Mouse (Mus musculus): ENCODE measurements at regions not wholly inside any gene's neighbourhood (a gene's known extent, or its start where the extent isn't known, plus 50 kb on each side); places are given as distances from the start of the nearest gene placed in this dataset.

GRCm38 (mm10) chr10:96427407-96427806, 189.4 kb upstream of the Btg1 start:
- no peak for DNase-seq (ENCODE audit: low spot score in 2 of 2)

- DNase-seq (ENCODE audit: low spot score in 2 of 2) = no peak
Observed at GRCm38 (mm10) chr10:96430142-96430541, 186.7 kb upstream of the Btg1 start.

- no peak for DNase-seq (ENCODE audit: low spot score in 2 of 2)
Observed at GRCm38 (mm10) chr10:96435109-96435508, 181.7 kb upstream of the Btg1 start.

GRCm38 (mm10) chr10:96438398-96439103, 178.3 kb upstream of the Btg1 start:
- no peak for DNase-seq (ENCODE audit: low spot score in 2 of 2)

DNA sequence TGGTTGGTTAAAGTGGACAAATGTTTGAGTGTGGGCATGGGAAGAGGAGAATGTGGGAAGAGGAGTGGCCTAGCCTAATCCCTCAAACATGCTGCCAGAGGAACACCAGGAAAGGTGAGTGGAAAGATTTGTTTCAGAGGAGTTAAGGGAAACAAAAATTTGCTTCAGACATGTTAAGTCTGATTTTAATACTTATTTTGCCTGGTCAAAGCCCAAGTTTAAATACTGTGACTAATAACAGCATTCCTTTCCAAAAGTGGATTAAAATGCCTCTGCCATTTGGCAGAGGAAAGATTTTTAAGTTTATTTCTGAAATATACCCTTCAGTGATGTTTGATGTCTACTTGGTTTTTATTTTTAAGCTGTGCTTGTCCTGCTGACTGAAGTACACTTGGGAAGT, 174.6 kb upstream of the Btg1 start:
- DNase-seq (ENCODE audit: low spot score in 2 of 2) = no peak

DNA sequence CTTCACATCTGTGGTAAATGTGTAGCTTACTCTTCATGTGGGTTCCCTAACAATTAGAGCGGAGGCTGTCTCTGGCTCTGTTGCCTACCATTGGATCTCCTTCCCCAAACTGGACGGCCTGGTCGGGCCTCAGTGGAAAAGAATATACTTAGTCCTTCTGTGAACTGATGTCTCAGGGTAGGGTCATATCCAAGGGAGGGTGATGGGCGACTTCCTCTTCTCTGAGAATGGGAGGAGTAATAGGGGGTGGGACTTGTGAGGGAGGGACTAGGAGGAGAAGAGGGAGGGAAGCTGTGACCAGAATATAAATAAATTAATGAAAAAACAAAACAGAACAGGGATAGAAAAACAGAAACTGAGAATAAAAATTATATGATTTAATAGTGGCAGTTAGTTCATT, 166.5 kb upstream of the Btg1 start:
- DNase-seq (ENCODE audit: low spot score in 2 of 2) = no peak

DNA sequence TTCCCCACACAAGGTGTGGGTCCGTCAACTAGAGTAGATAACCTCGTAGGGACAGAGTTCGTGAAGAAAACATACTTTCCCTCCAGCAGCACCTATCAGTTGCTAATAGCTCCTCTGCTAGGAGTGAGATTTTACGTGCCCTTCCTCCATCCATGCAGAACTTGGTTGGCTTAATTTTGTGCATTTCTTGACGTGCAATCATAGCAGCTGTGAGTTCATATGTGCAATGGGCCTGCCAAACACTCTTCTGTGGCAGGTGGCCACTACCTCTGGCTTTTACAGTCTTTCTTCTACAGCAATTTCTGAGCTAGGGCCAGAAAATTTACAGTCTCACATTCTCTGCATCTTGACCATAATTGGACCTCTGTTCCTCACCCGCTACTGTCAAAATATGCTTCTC, 161.9 kb upstream of the Btg1 start:
- DNase-seq (ENCODE audit: low spot score in 2 of 2) = no peak

DNA sequence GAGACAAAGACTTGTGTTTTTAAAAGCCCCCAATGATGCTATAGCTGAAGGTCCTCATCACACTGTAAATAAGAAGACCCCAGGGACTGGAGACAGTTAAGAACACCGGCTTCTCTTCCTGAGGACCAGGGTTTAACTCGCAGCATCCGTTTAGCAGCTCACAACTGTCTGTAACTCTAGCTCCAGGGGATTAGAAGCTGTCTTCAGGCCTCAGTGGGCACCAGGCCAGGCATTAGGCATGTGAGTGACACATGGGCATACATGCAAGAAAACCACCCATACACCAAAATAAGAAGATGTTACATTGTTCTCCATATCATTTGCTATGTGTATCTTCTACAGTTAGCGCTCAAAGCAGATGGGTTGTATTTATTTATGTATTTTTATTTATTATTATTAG, 158.3 kb upstream of the Btg1 start:
- DNase-seq (ENCODE audit: low spot score in 2 of 2) = peak in 1 of 2 experiments; percentile 28

DNA sequence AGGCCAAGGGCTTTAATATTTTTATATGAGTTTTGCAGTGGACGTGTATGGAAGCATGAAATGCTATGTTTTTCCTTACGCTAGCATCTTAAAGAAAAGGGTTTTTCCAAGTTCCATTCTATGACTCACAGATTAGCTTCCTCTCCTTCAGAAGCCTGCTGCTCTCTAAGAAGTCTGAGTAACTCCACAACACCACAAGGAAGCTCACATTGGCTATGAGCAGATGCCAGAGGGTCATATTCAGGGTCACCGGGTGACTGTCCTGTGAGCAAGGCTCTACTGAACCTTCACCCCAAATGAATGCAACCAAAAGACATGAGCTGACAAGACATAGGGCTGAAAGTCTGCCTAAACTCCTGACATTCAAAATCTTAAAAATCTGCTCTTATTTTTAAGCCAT, 157.6 kb upstream of the Btg1 start:
- DNase-seq (ENCODE audit: low spot score in 2 of 2) = no peak

DNA sequence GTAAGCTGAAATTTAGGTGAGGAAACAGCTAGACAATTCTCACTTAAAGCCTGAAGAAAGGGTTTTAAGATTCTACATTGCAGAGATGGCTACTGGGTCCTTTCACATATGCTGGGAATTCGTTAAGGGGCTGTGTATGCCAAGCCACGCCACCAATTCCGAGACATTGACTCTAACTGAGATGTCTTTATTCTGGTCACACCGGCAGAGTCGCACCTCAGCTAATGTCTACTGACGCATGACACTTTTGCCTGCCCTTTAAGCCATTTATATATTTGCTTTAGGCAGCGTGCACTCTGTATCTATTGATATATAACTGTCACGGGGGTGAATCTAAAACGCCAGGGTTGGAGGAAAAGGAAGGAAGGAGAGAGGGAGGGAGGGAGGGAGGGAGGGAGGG, 156.7 kb upstream of the Btg1 start:
- no peak for DNase-seq (ENCODE audit: low spot score in 2 of 2)

- no peak for DNase-seq (ENCODE audit: low spot score in 2 of 2)
Observed at GRCm38 (mm10) chr10:96460617-96461338, 156.0 kb upstream of the Btg1 start.

DNA sequence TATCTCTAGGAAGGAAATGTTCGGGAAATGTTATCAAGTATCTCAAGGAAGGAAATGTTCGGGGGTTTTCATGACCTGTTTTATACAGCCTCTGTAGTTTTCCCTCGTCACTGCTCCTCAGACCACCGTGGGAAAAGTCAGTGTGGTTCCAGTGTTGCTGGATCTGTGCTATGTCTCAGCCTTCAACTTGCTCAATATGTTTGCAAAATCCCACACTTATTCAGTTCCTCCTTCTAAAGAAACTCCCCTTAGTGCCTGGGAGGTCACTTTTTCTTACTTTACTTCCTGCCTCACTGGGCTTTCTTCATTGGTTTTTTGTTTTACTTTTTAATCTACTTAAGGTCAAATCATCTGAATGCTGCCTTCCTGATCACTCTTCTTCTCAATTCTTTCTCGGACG, 150.8 kb upstream of the Btg1 start:
- DNase-seq (ENCODE audit: low spot score in 2 of 2) = no peak

GRCm38 (mm10) chr10:96466845-96467244, 150.0 kb upstream of the Btg1 start:
- no peak for DNase-seq (ENCODE audit: low spot score in 2 of 2)

GRCm38 (mm10) chr10:96467661-96468060, 149.1 kb upstream of the Btg1 start:
- no peak for DNase-seq (ENCODE audit: low spot score in 2 of 2)

GRCm38 (mm10) chr10:96471523-96471922, 145.3 kb upstream of the Btg1 start:
- no peak for DNase-seq (ENCODE audit: low spot score in 2 of 2)

DNA sequence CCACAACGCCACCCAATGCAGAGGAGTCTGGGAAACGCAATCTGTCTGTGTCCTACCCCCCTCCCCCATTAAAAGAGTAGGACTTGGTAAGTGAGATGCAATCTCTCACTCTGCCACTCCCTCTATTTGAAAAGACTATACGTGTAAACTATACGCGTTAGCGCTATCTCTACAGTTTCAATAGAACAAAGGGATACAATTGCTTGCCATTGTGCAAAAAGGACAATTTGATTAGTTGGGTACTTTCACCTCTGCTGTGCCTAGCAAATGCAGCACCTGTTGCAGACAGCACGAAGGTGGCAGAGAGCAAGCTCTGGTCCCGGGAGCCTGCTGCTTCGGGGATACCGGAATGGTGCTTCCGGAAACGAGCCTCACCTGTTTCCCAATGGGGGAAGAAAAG, 137.5 kb upstream of the Btg1 start:
- no peak for DNase-seq (ENCODE audit: low spot score in 2 of 2)

DNA sequence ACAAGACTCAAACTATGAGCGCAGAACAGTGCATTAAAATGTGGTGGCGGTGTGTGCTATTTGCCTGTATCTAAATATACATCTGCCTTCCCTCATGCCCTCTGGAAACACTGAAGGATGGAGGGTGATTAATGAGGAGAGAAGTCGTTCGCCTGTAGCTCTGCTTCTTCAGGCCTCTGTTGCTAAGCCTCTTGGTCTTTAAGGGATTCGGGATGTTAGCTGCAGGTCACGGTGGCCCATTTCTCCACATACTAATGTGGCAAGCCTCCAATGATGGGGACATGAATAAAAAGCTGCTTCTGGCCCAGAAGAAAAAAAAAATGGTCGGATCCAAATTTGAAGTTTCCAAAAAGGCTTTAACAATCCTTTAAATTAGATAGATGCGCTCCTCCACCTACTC, 137.0 kb upstream of the Btg1 start:
- no peak for DNase-seq (ENCODE audit: low spot score in 2 of 2)

GRCm38 (mm10) chr10:96480453-96481324, 136.1 kb upstream of the Btg1 start:
- DNase-seq (ENCODE audit: low spot score in 2 of 2) = no peak

DNA sequence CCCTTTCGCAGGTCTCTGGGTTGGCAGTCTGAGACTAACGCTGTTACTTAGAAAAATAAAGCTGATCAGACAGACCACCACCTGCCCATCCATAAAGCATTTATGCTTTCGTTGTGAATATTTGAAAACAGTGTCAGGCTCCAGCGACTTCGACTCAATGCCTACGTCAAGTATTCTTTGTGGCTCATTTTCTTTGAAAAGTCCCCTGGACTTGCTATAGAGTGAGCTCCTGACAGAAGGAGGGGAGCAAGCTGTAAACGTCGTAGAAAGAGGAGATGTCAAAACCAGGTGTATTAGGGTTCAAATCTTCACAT, 135.5 kb upstream of the Btg1 start:
- no peak for DNase-seq (ENCODE audit: low spot score in 2 of 2)

DNA sequence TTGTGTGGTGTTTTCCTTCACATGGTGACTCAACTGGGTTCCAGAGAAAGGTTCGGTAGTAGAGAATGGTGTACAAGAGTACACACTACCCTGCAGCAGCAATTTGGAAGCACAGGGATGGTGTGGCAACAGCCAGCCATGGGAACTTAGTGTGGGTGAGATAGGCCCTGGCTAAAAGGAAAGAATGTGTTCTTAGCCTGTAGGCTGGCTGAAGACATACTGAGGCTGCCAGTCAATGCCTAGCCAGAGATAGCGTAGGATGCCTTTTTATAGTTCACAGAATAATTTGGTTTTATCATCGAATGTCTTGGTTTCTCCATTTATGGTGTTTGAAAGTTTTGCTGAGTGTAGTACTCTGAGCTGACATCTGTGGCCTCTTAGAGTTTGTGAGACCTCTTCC, 130.1 kb upstream of the Btg1 start:
- DNase-seq (ENCODE audit: low spot score in 2 of 2) = no peak

DNA sequence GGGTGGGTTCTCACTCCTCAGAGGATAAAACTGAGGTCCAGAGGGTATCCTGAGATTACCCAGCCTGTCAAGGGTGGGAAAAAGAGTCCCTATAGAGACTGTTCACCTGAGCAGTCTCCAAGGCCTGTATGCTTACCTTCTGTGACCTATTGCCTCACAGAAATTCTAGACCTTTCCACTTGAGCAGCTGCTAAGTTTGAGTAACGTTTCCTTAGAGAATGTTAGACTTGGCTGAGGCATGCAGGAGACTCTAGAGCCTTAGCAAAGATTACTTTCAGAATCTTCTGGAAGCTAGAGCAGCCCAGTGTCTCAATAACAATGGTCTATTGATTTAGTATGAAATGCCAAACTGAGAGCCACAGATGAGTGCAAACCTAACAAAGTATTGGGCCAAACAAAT, 123.1 kb upstream of the Btg1 start:
- no peak for DNase-seq (ENCODE audit: low spot score in 2 of 2)

- DNase-seq (ENCODE audit: low spot score in 2 of 2) = no peak
Observed at GRCm38 (mm10) chr10:96496700-96497099, 120.1 kb upstream of the Btg1 start.

DNA sequence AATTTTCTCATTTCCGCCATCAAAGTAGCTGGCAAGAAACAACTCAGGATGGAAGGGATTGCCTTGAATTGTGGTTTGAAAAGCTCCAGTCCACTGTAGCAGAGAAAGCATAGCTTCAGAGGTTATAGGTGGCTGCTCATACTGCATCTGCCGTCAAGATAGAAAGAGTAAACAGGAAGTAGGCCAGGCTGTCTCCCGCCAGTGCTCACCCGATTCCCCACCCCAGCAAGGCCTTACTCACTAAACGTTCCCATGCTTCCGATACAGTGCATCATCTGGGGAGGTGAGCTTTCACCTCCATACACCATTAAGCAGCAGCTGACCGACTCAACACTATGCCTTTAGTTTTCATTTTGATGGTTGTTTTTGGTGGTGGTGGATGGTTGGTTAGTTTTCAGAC, 119.3 kb upstream of the Btg1 start:
- DNase-seq (ENCODE audit: low spot score in 2 of 2) = no peak

All from spleen, postnatal 10 days (tissue).